Mouse (Mus musculus) kidney, embryonic 14.5 days (tissue): ENCODE results near the gene Rab24. TPM values are rescaled to one million over a fixed set of nuclear protein-coding genes. Genes with fewer than 3 reads are reported as not detected.
A peak's percentile ranks its signal among the peaks of the same experiment; 100 is the strongest.

ENCODE experiments used
- ATAC-seq: fragments of 200-750 bp; cut with Nextera tagmentation; 2 replicates; pipeline ENCODE4 v1.8.0; 2017; ENCODE audit warnings: moderate number of reproducible peaks, mild to moderate bottlenecking, moderate TSS enrichment, moderate library complexity; ENCODE audit not compliant: low FRiP score, low TSS enrichment
- H3K27ac ChIP-seq: fragments of 300-500 bp; sonication (generic); 2 replicates; pipeline ENCODE4 v1.5.1; 2014; ENCODE audit warnings: low read depth, mild to moderate bottlenecking, low read length, moderate library complexity, mixed read lengths
- H3K27me3 ChIP-seq: fragments of 300-500 bp; sonication (generic); 2 replicates; pipeline ENCODE4 v1.6.1; 2014; ENCODE audit warnings: mild to moderate bottlenecking, low read length; ENCODE audit not compliant: control insufficient read depth, insufficient read depth
- H3K36me3 ChIP-seq: fragments of 300-500 bp; sonication (generic); 2 replicates; pipeline ENCODE4 v1.6.1; 2014; ENCODE audit warnings: low read length, mixed read lengths; ENCODE audit not compliant: control insufficient read depth, insufficient read depth
- H3K4me1 ChIP-seq: fragments of 300-500 bp; sonication (generic); 2 replicates; pipeline ENCODE4 v1.6.1; 2014; ENCODE audit warnings: low read length, mixed read lengths; ENCODE audit not compliant: control insufficient read depth, insufficient read depth
- H3K4me2 ChIP-seq: fragments of 300-500 bp; sonication (generic); replicated peaks from 2 replicates; pipeline ENCODE4 v1.6.1; 2014; ENCODE audit warnings: low read depth, mild to moderate bottlenecking, low read length
- H3K4me3 ChIP-seq: fragments of 300-500 bp; sonication (generic); 2 replicates; pipeline ENCODE4 v1.5.1; 2014; ENCODE audit warnings: mild to moderate bottlenecking, low read length
- H3K9ac ChIP-seq: fragments of 300-500 bp; sonication (generic); 2 replicates; pipeline ENCODE4 v1.6.1; 2014; ENCODE audit warnings: low read depth, mild to moderate bottlenecking, low read length, moderate library complexity
- H3K9me3 ChIP-seq: fragments of 300-500 bp; sonication (generic); 2 replicates; pipeline ENCODE4 v1.6.1; 2016; ENCODE audit warnings: low read length; ENCODE audit not compliant: control insufficient read depth
- WGBS: fragments of 180-500 bp; shearing (Covaris S2); extraction: QIAGEN DNeasy Blood & Tissue Kit; methylation state at CpG from one replicate; pipeline ENCODE4 v1.1.7; 2014; 5-methylcytosine and 5-hydroxymethylcytosine counted together
- polyA plus RNA-seq: library from polyadenylated mRNA; unstranded; fragments of >200 nt; fragmentation: Nextera tagmentation; extraction: Ambion mirVana; gene quantifications from 2 replicates; pipeline ENCODE4 v1.2.1, GENCODE M21; 2014

Gene Rab24
- polyA plus RNA-seq, result 80.1 and 92.5 TPM in 2 replicates

GRCm38 (mm10) chr13:55321434-55322129 lies at the start of gene Rab24:
TSS of gene Rab24 (minus strand) at chr13:55321946.
- peak; percentile 89 for ATAC-seq
- under 1% methylated on average over 70 of the region's 73 CpGs for WGBS
- H3K36me3 ChIP-seq, result peaks cover 66% of the 10 kb centered on the region
- H3K4me3 ChIP-seq, result peak within 1 kb of the TSS; percentile 74
- H3K4me2 ChIP-seq, result peak within 1 kb of the TSS; percentile 93
- H3K27me3 ChIP-seq, result no peaks in the 10 kb centered on the region
- H3K4me1 ChIP-seq, result peaks cover 20% of the 10 kb centered on the region; the same call in 1 of the 2 replicates
- H3K9ac ChIP-seq, result peak within 1 kb of the TSS; percentile 86
- H3K27ac ChIP-seq, result peak within 1 kb of the TSS; percentile 84
- H3K9me3 ChIP-seq, result no peaks in the 10 kb centered on the region

GRCm38 (mm10) chr13:55371007-55371681 lies 49.4 kb upstream of the Rab24 start:
- Histone ChIP-seq H3K4me2 (no peak overlapping the region), H3K36me3 (no peaks in the 10 kb centered on the region), H3K27ac (no peak overlapping the region), H3K4me1 (no peaks in the 10 kb centered on the region), H3K4me3 (no peak overlapping the region), H3K9me3 (no peaks in the 10 kb centered on the region), H3K27me3 (no peaks in the 10 kb centered on the region), H3K9ac (no peak overlapping the region)
- 75% methylated on average over 8 of the region's 8 CpGs for WGBS
- ATAC-seq, result no peak

- no peaks in the 10 kb centered on the region for H3K36me3 ChIP-seq
- H3K4me3 ChIP-seq, result no peak overlapping the region
- no peak for ATAC-seq
- 58% methylated on average over 3 of the region's 3 CpGs for WGBS
- H3K9me3 ChIP-seq, result no peaks in the 10 kb centered on the region
- H3K9ac ChIP-seq, result no peak overlapping the region
- no peak overlapping the region for H3K27ac ChIP-seq
- H3K4me2 ChIP-seq, result no peak overlapping the region
- H3K4me1 ChIP-seq, result no peaks in the 10 kb centered on the region
- H3K27me3 ChIP-seq, result no peaks in the 10 kb centered on the region
These were observed 48.5 kb upstream of the Rab24 start for GRCm38 (mm10) chr13:55370234-55370633.

- H3K4me2 ChIP-seq, result no peak within 1 kb of the TSS
- no peaks in the 10 kb centered on the region for H3K27me3 ChIP-seq
- WGBS, result 63% methylated on average over 13 of the region's 13 CpGs
These were observed 47.9 kb upstream of the Rab24 start, which contains the start of gene Rgs14 for GRCm38 (mm10) chr13:55369531-55370114. TSS of gene Rgs14 (plus strand) at chr13:55369732.

GRCm38 (mm10) chr13:55368401-55368800 lies 46.7 kb upstream of the Rab24 start:
- Histone ChIP-seq H3K36me3 (no peaks in the 10 kb centered on the region), H3K4me3 (no peak overlapping the region), H3K9ac (no peak overlapping the region), H3K9me3 (no peaks in the 10 kb centered on the region), H3K27me3 (no peaks in the 10 kb centered on the region), H3K4me2 (no peak overlapping the region), H3K4me1 (no peaks in the 10 kb centered on the region), H3K27ac (no peak overlapping the region)
- ATAC-seq, result no peak
- 82% methylated on average over 7 of the region's 7 CpGs for WGBS

More at GRCm38 (mm10) chr13:55369531-55370114, 47.9 kb upstream of the Rab24 start, which contains the start of gene Rgs14:
- ATAC-seq, result no peak
- no peak within 1 kb of the TSS for H3K4me3 ChIP-seq
- no peaks in the 10 kb centered on the region for H3K36me3 ChIP-seq
- no peaks in the 10 kb centered on the region for H3K4me1 ChIP-seq
- H3K9ac ChIP-seq, result no peak within 1 kb of the TSS; the same call in 1 of the 2 replicates
- H3K27ac ChIP-seq, result no peak within 1 kb of the TSS
- no peaks in the 10 kb centered on the region for H3K9me3 ChIP-seq

- H3K27me3 ChIP-seq, result no peaks in the 10 kb centered on the region
- WGBS, result under 1% methylated on average over 35 of the region's 35 CpGs
- H3K9me3 ChIP-seq, result no peaks in the 10 kb centered on the region
- peak within 1 kb of the TSS; percentile 77 for H3K27ac ChIP-seq
- peak within 1 kb of the TSS; percentile 85 for H3K4me2 ChIP-seq
- H3K36me3 ChIP-seq, result peaks cover 31% of the 10 kb centered on the region
- H3K9ac ChIP-seq, result peak within 1 kb of the TSS; percentile 71
- peaks cover 12% of the 10 kb centered on the region for H3K4me1 ChIP-seq
- peak; percentile 99 for ATAC-seq
- peak within 1 kb of the TSS; percentile 72 for H3K4me3 ChIP-seq
These were observed 40.8 kb upstream of the Rab24 start, which contains the start of gene Lman2 for GRCm38 (mm10) chr13:55362453-55363060. TSS of gene Lman2 (minus strand) at chr13:55362783.

- WGBS, result under 1% methylated on average over 32 of the region's 32 CpGs
These were observed 40.3 kb upstream of the Rab24 start for GRCm38 (mm10) chr13:55361974-55362452.

GRCm38 (mm10) chr13:55361145-55361544 lies 39.4 kb upstream of the Rab24 start:
- no peak for ATAC-seq
- peak overlapping the region; percentile 72 for H3K4me3 ChIP-seq
- peaks cover 40% of the 10 kb centered on the region for H3K36me3 ChIP-seq
- no peak overlapping the region for H3K27ac ChIP-seq
- peak overlapping the region; percentile 71; the same call in 1 of the 2 replicates for H3K9ac ChIP-seq
- H3K9me3 ChIP-seq, result no peaks in the 10 kb centered on the region
- peak overlapping the region; percentile 85 for H3K4me2 ChIP-seq
- H3K27me3 ChIP-seq, result no peaks in the 10 kb centered on the region
- peaks cover 12% of the 10 kb centered on the region for H3K4me1 ChIP-seq

More at GRCm38 (mm10) chr13:55361974-55362452, 40.3 kb upstream of the Rab24 start:
- H3K9me3 ChIP-seq, result no peaks in the 10 kb centered on the region
- H3K4me1 ChIP-seq, result peaks cover 12% of the 10 kb centered on the region
- H3K27ac ChIP-seq, result peak overlapping the region; percentile 77
- no peaks in the 10 kb centered on the region for H3K27me3 ChIP-seq
- H3K4me3 ChIP-seq, result peak overlapping the region; percentile 72
- peak; percentile 32 for ATAC-seq
- peak overlapping the region; percentile 71 for H3K9ac ChIP-seq
- H3K4me2 ChIP-seq, result peak overlapping the region; percentile 85
- peaks cover 36% of the 10 kb centered on the region for H3K36me3 ChIP-seq
